Mouse (Mus musculus): ENCODE results near the gene Atg9b. TPM values are rescaled to one million over a fixed set of nuclear protein-coding genes. Genes with fewer than 3 reads are reported as not detected.
A peak's percentile ranks its signal among the peaks of the same experiment; 100 is the strongest.

Atg9b gene
- total RNA-seq, 2 experiments from 2014 or later, result 0.41 to 0.45 TPM

GRCm38 (mm10) chr5:24356764-24357163 lies 35.2 kb downstream of the Atg9b start:
- DNase-seq, result no peak
- intact Hi-C loops (cut with DNase I), result loop anchor here (1.0 kb wide), 1 partner anchor 90 kb away; no protein-coding TSS in a partner anchor

DNA sequence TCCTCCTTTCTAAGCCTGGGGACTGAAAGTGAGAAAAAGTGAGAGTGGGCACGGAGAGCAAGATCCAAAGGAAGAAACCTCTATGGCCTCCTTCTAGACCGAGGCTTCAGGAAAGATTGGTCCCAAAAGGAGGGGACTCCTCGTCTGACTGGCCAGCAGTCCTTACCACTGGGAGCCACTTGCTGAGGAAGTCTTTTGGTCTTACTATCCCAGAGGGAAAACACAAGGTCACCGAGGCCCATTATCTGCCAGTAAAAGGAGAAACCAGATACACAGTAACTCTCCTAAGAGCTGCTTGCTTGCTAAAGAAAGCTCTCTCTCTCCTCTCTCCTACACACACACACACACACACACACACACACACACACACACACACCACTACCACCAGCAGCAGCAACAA lies 38.6 kb downstream of the Atg9b start:
- no peak for DNase-seq
- intact Hi-C loops (cut with DNase I), result no loop called here

GRCm38 (mm10) chr5:24352251-24352859 lies 39.6 kb downstream of the Atg9b start:
- intact Hi-C loops (cut with DNase I), result no loop called here
- peak; percentile 72 to 82 for DNase-seq

DNA sequence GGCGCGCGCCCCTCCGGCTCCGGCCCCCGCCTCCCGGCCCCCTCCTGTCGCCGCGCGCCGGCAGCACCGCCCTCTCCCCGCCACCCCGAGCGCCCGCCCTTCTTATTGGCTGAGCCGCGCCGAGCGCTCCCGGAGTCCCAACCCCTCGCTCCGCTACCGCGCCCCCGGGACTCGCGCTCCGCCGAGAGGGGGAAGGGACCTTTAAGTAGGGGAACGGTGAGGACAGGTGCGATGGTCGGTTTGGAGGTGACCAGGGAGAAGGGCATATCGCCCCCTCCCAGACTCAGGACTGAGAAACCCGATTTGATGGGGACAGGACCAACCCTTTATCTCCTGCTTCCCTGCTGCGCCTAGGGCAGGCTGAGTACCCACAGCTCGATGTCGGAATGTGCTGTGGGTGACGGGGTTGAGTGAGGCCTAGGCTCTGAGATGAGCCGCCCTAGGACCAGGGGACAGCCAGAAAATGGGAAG lies 40.2 kb downstream of the Atg9b start:
- intact Hi-C loops (cut with DNase I), result no loop called here
- peak; percentile 87 to 89 for DNase-seq

GRCm38 (mm10) chr5:24351278-24351677 lies 40.7 kb downstream of the Atg9b start, which contains the start of gene Kcnh2:
Gene Kcnh2, minus strand, starts transcription at chr5:24351604.
- DNase-seq, result no peak
- intact Hi-C loops (cut with DNase I), result no loop called here

DNA sequence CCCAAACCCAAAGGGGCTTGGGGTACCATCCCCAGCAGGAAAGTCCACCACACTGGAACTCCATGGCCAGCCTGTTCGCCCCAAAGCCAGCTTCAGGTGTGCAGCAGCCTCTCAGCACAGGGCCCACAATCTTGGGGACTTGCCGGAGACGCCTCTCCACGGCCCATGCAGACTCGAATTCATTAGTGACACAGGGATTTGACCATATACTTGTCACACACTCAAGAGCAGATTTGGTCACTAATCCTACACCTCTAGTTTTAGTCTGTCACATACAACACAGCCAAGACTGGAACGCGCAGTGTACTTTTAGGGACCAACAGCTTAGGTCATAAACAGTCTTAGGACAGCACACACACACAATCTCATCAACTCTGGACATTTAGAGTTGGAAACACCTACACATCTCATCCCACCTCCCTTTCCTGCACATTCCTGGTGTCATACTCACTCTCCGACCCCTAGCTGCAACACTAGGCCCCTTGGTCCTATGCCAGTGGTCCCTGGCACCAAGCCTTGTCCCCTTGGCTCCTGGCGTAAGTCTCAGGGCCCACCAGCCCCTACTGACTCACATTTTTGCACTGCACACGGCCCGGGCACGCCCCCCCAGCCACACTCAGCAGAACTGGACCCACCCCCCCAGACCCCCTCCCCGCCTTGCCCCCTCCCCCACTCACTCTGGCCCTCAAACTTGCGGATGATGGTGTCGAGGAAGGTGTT lies 41.3 kb downstream of the Atg9b start:
- DNase-seq, result peak in 1 of 2 experiments; percentile 50
- intact Hi-C loops (cut with DNase I), result no loop called here

GRCm38 (mm10) chr5:24350073-24350472 lies 41.9 kb downstream of the Atg9b start:
- DNase-seq, result no peak
- intact Hi-C loops (cut with DNase I), result no loop called here

GRCm38 (mm10) chr5:24348546-24348945 lies 43.4 kb downstream of the Atg9b start:
- intact Hi-C loops (cut with DNase I), result no loop called here
- DNase-seq, result peak in 1 of 2 experiments; percentile 68

- intact Hi-C loops (cut with DNase I), result no loop called here
- DNase-seq, result peak; percentile 67 to 73
These were observed 43.8 kb downstream of the Atg9b start for GRCm38 (mm10) chr5:24348128-24348527.

DNA sequence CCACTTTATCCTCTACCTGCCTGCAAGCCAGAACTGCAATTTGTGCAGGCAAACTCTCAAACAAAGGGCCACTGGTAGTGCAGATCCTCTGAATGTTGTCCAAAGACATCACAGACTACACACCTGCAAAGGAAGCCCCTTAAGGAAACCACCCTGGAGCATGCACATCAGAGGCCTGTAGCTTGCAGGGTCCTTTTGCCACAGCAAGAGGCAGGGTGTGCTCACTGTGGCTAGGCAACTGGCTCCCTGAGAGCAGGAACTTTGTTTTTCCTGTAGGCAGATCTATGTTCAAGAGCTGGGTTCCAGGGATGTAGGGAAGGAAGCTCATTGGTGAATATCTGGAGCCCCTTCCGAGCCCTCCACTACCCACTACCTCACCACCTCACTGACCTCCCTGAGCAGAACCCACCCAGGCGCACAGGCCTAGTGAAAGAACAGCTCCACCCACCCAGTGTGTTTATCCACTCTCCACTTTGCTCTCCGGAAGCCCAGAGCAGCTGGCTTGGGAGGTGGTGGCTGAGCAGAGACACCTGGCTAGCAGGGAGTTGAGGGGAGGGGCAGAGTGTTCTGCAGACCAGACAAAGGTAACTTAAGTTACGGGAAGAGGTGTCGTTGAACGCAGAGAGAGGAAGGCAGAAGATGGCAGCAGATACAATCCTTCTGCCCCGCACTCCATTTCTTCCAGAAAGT lies 44.6 kb downstream of the Atg9b start:
- DNase-seq, result no peak
- intact Hi-C loops (cut with DNase I), result no loop called here

DNA sequence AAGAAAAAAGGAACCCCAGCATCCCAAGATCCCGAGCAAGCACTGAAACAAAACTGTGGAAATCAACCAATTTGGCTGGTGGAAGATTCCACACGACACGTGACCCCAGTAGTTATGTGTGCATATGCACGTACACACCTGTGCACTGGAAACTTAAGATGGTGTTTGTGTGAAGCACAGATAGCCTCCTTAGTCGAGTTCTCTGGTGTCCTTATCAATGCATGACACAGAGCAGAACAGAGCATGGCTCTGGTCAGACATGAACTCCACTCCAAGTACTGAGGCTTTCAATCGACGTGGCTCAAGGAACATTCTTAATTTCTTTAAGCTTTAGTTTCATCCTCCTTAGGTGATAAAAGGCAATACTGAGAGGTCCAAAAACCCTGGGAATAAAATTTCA lies 45.6 kb downstream of the Atg9b start:
- intact Hi-C loops (cut with DNase I), result no loop called here
- no peak for DNase-seq

GRCm38 (mm10) chr5:24344477-24345051 lies 47.4 kb downstream of the Atg9b start:
- intact Hi-C loops (cut with DNase I), result no loop called here
- DNase-seq, result peak; percentile 61 to 67

DNA sequence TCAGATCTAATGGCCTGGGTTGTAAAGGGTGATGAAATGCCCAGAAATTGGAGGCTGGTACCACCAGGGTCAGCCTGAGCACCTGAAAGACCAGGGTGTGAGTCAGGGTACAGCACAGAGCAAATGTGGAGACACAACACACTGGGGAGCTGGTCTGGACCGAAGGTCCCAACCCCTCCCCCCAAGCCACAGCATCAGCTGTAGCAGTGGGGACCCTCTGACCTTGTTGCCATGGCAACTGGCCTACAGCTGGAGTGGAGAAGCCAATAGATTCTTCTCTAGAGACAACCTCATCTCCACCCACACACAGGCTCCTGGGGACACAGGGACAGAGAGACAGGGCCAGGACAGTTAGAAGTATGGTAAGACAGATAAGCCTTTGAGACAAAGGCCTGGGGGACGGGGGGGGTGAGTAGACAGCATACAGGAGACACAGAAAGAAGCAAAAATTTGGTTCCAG lies 47.9 kb downstream of the Atg9b start:
- intact Hi-C loops (cut with DNase I), result no loop called here
- no peak for DNase-seq

GRCm38 (mm10) chr5:24343379-24343778 lies 48.6 kb downstream of the Atg9b start:
- intact Hi-C loops (cut with DNase I), result no loop called here
- DNase-seq, result no peak

DNA sequence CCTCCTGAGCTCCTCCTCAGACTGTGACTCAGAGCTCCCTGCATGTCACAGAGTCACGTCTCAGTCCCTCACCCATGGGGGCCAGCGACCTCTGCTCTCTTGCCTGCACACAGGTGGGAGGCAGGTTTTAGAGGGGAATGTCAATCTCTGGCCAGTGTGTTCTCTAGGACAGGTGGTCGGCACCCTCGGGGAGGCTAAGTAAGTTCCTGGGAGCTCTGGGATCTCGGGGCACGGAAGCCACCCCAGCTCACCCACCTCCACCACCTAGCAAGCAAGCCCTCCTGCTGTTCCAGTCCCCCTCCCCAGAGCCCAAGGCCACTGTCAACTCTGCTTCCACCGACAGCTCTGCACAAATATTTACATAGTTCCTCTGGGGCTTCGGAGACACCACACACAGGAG lies 49.0 kb downstream of the Atg9b start:
- DNase-seq, result no peak
- intact Hi-C loops (cut with DNase I), result no loop called here

DNA sequence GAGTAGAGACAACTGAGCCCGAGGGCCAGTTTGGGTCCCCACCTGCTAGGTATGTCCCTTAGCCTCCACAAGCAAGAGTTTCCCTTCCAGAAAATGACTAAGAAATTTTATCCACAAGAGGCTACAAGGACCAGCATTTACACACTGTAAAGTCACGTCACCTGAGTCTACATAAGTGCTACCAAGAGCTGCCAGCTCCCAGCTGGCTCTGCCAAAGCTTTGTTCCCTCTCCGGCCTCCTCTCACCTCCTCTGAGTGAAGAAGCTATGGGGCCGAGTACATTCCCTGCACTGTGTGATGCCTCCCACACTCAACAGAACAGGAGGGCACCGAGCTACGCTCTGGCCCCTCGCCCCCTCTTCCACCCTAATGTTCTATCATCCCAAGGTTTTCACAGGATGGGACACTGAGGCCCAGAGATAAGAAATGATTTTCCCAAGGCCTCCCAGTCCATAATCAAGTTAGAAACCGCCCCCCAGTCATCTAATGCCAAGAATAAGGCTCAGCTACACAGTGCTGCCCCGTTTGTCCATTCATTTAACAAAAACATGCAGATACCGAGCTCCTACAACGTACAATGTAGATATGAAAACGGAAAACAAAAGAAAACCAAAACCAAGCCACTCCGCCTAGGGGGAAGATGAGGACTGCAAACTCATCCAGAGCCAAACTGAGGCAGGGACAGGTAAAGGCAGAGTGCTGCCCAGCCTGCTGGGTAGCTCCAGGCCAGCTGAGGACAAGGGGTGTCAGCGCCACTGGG lies 49.6 kb downstream of the Atg9b start:
- DNase-seq, result no peak
- intact Hi-C loops (cut with DNase I), result no loop called here

DNA sequence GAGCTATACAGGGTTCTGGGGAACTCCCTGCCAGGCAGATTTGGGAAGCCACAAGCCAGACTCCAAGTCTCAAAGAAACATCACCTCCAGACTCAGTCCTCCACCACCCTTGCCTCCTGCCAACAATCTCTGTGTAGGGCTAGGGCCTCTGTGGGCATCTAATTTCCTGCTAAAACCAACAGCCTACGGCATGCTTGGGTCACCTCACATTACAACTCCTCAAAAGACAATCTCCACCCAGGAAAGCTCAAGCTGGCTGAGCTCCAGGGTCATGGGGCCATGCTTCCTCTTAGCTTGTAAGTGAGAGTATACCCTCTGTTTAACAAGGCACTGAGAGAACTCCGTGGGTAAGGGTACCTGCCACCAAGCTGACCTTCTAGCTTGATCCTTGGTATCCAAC lies 54.1 kb downstream of the Atg9b start:
- intact Hi-C loops (cut with DNase I), result loop anchor here (2.0 kb wide), 1 partner anchor 55 kb away; the partner anchor contains the start of genes Abcb8 and Atg9b
- DNase-seq, result no peak

GRCm38 (mm10) chr5:24337366-24337765 lies 54.6 kb downstream of the Atg9b start:
- intact Hi-C loops (cut with DNase I), result loop anchor here (2.0 kb wide), 1 partner anchor 55 kb away; the partner anchor contains the start of genes Abcb8 and Atg9b
- DNase-seq, result peak; percentile 71 to 78

GRCm38 (mm10) chr5:24335888-24336511 lies 55.9 kb downstream of the Atg9b start:
- DNase-seq, result peak; percentile 70 to 80
- intact Hi-C loops (cut with DNase I), result loop anchor here (1.0 to 2.0 kb wide), 2 partner anchors 24 to 57 kb away; partner anchors contain the start of genes Abcb8 and Atg9b
